Mouse (Mus musculus) midbrain, embryonic 15.5 days (tissue): ENCODE results near the gene Lipa. TPM values are rescaled to one million over a fixed set of nuclear protein-coding genes. Genes with fewer than 3 reads are reported as not detected.

Experiments used
- ATAC-seq: fragments of 200-750 bp; cut with Nextera tagmentation; replicated peaks from 2 replicates; pipeline ENCODE4 v1.8.0; 2017; ENCODE audit warnings: moderate TSS enrichment
- H3K27ac ChIP-seq: fragments of 300-500 bp; sonication (generic); 2 replicates; pipeline ENCODE4 v1.5.1; 2015; ENCODE audit warnings: mild to moderate bottlenecking, inconsistent platforms
- H3K27me3 ChIP-seq: fragments of 300-500 bp; sonication (generic); replicated peaks from 2 replicates; pipeline ENCODE4 v1.6.1; 2015; ENCODE audit warnings: inconsistent platforms
- H3K36me3 ChIP-seq: fragments of 300-500 bp; sonication (generic); replicated peaks from 2 replicates; pipeline ENCODE4 v1.6.1; 2015; ENCODE audit warnings: inconsistent platforms
- H3K4me1 ChIP-seq: fragments of 300-500 bp; sonication (generic); 2 replicates; pipeline ENCODE4 v1.6.1; 2015; ENCODE audit warnings: inconsistent platforms
- H3K4me2 ChIP-seq: fragments of 300-500 bp; sonication (generic); 2 replicates; pipeline ENCODE4 v1.6.1; 2015; ENCODE audit warnings: inconsistent platforms, mild to moderate bottlenecking, moderate library complexity
- H3K4me3 ChIP-seq: fragments of 300-500 bp; sonication (generic); 2 replicates; pipeline ENCODE4 v1.5.1; 2015; ENCODE audit warnings: mild to moderate bottlenecking, inconsistent platforms
- H3K9ac ChIP-seq: fragments of 300-500 bp; sonication (generic); 2 replicates; pipeline ENCODE4 v1.6.1; 2015; ENCODE audit warnings: mild to moderate bottlenecking, inconsistent platforms
- H3K9me3 ChIP-seq: fragments of 300-500 bp; sonication (generic); 2 replicates; pipeline ENCODE4 v1.6.1; 2016; ENCODE audit warnings: inconsistent platforms
- WGBS: fragments of 180-500 bp; shearing (Covaris S2); methylation state at CpG from one replicate; pipeline ENCODE4 v1.1.7; 2015; ENCODE audit warnings: mixed read lengths; 5-methylcytosine and 5-hydroxymethylcytosine counted together
- polyA plus RNA-seq: library from polyadenylated mRNA; unstranded; fragments of >200 nt; fragmentation: Nextera tagmentation; extraction: Ambion mirVana; gene quantifications from 2 replicates; pipeline ENCODE4 v1.2.1, GENCODE M21; 2015

Lipa gene
- polyA plus RNA-seq, 1 experiment from 2014 or later: 24.0 TPM

- H3K4me3 ChIP-seq: peak within 1 kb of the TSS; percentile 45
- no peaks in the 10 kb centered on the region for H3K27me3 ChIP-seq
- H3K4me1 ChIP-seq: peaks cover 7% of the 10 kb centered on the region
- peak; percentile 98 for ATAC-seq
- peak within 1 kb of the TSS; percentile 69 for H3K4me2 ChIP-seq
- H3K27ac ChIP-seq: peak within 1 kb of the TSS; percentile 75
- H3K36me3 ChIP-seq: no peaks in the 10 kb centered on the region
- H3K9me3 ChIP-seq: no peaks in the 10 kb centered on the region
- peak within 1 kb of the TSS; percentile 35 for H3K9ac ChIP-seq
- WGBS: under 1% methylated on average over 22 of the region's 22 CpGs
Measured at GRCm38 (mm10) chr19:34550534-34551223, 23.4 kb upstream of the Lipa start, which contains the start of gene Ifit2. TSS of gene Ifit2 (plus strand) at chr19:34550694.

DNA sequence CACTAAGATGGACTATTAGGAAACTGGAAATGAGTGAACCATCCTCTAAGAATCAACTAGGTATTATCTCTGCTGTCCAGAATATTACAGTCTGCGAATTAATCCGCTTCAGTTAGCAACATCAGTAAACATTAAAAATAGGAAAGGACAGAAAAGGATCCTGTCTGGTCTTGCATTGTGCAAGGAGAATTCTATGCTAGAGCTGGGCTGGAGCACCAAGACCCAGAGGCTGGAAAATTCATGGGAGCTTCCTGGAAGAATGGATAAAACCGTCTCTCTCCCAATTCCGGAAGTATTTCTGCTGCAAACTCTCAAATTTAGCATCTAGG, 22.9 kb upstream of the Lipa start:
- Histone ChIP-seq H3K36me3 (no peaks in the 10 kb centered on the region), H3K9me3 (no peaks in the 10 kb centered on the region), H3K4me2 (peak overlapping the region; percentile 69), H3K4me3 (peak overlapping the region; percentile 45), H3K27ac (peak overlapping the region; percentile 75), H3K9ac (peak overlapping the region; percentile 35), H3K4me1 (peaks cover 7% of the 10 kb centered on the region), H3K27me3 (no peaks in the 10 kb centered on the region)
- ATAC-seq: no peak; the same call in 1 of the 2 replicates
- WGBS: 28% methylated on average over 4 of the region's 4 CpGs

DNA sequence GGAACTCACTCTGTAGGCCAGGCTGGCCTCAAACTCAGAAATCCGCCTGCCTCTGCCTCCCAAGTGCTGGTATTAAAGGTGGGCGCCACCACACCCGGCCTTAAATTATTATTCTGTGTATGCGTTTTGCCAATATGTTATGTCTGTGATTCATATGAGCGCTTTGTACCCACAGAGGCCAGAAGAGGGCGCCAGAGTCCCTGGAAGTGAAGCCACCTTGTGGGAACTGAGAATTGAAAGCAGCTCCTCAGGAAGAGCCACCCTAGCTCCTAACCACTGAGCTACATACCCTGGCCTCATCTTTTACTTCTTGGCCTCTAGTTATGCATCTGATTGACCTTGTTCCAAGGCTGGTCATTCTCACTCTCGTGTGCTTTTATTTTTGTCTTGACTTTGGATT, 20.7 kb upstream of the Lipa start:
- Histone ChIP-seq H3K27me3 (no peaks in the 10 kb centered on the region), H3K9ac (no peak overlapping the region), H3K4me1 (peaks cover 7% of the 10 kb centered on the region), H3K27ac (no peak overlapping the region), H3K4me3 (no peak overlapping the region), H3K4me2 (no peak overlapping the region), H3K36me3 (no peaks in the 10 kb centered on the region), H3K9me3 (no peaks in the 10 kb centered on the region)
- 31% methylated on average over 7 of the region's 7 CpGs for WGBS
- no peak for ATAC-seq

DNA sequence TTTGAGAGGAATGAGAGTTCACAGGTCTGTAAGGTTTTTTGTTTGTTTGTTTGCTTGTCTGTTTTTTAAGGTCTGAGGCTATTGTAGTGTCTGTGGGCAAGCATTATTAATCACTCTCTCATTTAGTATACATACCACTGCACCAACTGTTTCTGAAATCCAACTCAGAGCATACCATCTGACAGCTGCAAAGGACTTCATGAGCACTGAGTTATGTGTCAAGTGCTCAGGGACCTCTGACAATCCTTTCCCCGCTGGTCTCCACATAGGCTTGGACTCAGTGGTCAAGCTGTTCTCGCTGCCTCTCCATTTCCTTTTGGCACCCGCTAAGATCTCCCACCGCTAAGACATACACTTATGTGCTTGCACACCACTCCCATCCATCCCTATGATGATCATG, 18.9 kb upstream of the Lipa start:
- ATAC-seq: no peak
- no peaks in the 10 kb centered on the region for H3K36me3 ChIP-seq
- no peak overlapping the region for H3K4me3 ChIP-seq
- H3K27me3 ChIP-seq: no peaks in the 10 kb centered on the region
- H3K4me1 ChIP-seq: peaks cover 7% of the 10 kb centered on the region
- H3K4me2 ChIP-seq: no peak overlapping the region
- no peak overlapping the region for H3K9ac ChIP-seq
- WGBS: 88% methylated on average over 4 of the region's 4 CpGs
- H3K27ac ChIP-seq: no peak overlapping the region
- no peaks in the 10 kb centered on the region for H3K9me3 ChIP-seq

DNA sequence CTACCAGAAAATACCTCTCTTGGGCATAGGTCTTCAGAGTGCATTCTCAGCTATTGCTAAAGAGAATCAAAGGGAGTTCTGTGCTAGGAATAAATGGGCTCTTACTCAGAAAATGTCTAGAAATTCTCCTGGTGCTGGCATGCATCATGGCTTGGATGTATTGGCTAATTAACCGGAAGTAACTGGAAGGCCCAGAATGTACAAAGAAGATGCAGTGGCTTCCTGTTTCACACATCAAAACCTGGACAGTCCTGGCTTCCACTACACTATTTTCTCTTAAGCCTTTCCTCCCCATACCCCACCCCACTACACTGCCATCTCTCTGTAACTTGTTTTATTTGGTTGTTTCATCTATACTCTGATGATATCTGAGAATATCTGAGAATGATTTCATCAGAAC, 12.1 kb upstream of the Lipa start:
- no peak overlapping the region for H3K27ac ChIP-seq
- no peaks in the 10 kb centered on the region for H3K27me3 ChIP-seq
- WGBS: 88% methylated on average over 1 of the region's 1 CpGs
- H3K9me3 ChIP-seq: no peaks in the 10 kb centered on the region
- no peaks in the 10 kb centered on the region for H3K36me3 ChIP-seq
- no peak overlapping the region for H3K4me3 ChIP-seq
- H3K4me2 ChIP-seq: no peak overlapping the region
- no peaks in the 10 kb centered on the region for H3K4me1 ChIP-seq
- no peak for ATAC-seq
- no peak overlapping the region for H3K9ac ChIP-seq

GRCm38 (mm10) chr19:34532061-34532751, 4.9 kb upstream of the Lipa start:
- Histone ChIP-seq H3K27ac (no peak overlapping the region), H3K4me1 (peaks cover 3% of the 10 kb centered on the region; the same call in 1 of the 2 replicates), H3K4me2 (no peak overlapping the region), H3K9ac (no peak overlapping the region), H3K9me3 (no peaks in the 10 kb centered on the region), H3K27me3 (no peaks in the 10 kb centered on the region), H3K4me3 (no peak overlapping the region), H3K36me3 (no peaks in the 10 kb centered on the region)
- ATAC-seq: no peak
- 95% methylated on average over 4 of the region's 4 CpGs for WGBS

- H3K9me3 ChIP-seq: no peaks in the 10 kb centered on the region
- peak; percentile 68 for ATAC-seq
- no peaks in the 10 kb centered on the region for H3K36me3 ChIP-seq
- H3K9ac ChIP-seq: peak overlapping the region; percentile 79
- 41% methylated on average over 11 of the region's 11 CpGs for WGBS
- H3K27ac ChIP-seq: peak overlapping the region; percentile 76
- peaks cover 13% of the 10 kb centered on the region for H3K4me1 ChIP-seq
- peak overlapping the region; percentile 77 for H3K4me3 ChIP-seq
- no peaks in the 10 kb centered on the region for H3K27me3 ChIP-seq
- peak overlapping the region; percentile 88 for H3K4me2 ChIP-seq
Measured at GRCm38 (mm10) chr19:34526321-34526923, 852 bp downstream of the Lipa start.

DNA sequence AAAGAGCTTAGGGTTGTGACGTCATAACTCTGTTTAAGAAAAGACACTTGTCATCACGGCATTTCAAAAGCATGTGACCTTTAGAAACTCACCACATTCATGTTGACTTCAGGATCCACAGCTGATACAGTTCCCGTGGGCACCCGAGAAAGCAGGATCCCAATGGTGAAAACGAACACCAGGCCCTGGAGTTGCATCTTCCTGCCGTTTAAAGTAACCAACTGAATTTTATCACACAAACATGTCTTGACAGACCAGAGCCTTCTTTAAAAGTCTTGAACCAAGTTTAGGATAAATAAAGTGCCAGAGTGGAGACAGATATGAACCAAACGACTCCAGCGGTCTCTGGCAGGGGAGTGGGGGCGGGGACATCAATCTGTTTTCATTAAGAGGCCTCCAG, 2.6 kb downstream of the Lipa start:
- Histone ChIP-seq H3K4me1 (peaks cover 13% of the 10 kb centered on the region), H3K27ac (no peak overlapping the region), H3K36me3 (no peaks in the 10 kb centered on the region), H3K27me3 (no peaks in the 10 kb centered on the region), H3K9ac (no peak overlapping the region), H3K4me3 (no peak overlapping the region), H3K4me2 (no peak overlapping the region), H3K9me3 (no peaks in the 10 kb centered on the region)
- 83% methylated on average over 9 of the region's 9 CpGs for WGBS
- no peak for ATAC-seq

GRCm38 (mm10) chr19:34523106-34523725, 4.1 kb downstream of the Lipa start:
- WGBS: 87% methylated on average over 12 of the region's 12 CpGs

GRCm38 (mm10) chr19:34521978-34522377, 5.3 kb downstream of the Lipa start:
- ATAC-seq: no peak
- Histone ChIP-seq H3K4me3 (no peak overlapping the region), H3K36me3 (no peaks in the 10 kb centered on the region), H3K4me2 (no peak overlapping the region), H3K27me3 (no peaks in the 10 kb centered on the region), H3K4me1 (peaks cover 10% of the 10 kb centered on the region), H3K27ac (no peak overlapping the region), H3K9me3 (no peaks in the 10 kb centered on the region), H3K9ac (no peak overlapping the region)
- 88% methylated on average over 1 of the region's 1 CpGs for WGBS

More at GRCm38 (mm10) chr19:34523106-34523725, 4.1 kb downstream of the Lipa start:
- no peak for ATAC-seq
- no peaks in the 10 kb centered on the region for H3K27me3 ChIP-seq
- no peaks in the 10 kb centered on the region for H3K36me3 ChIP-seq
- H3K4me2 ChIP-seq: no peak overlapping the region
- H3K27ac ChIP-seq: no peak overlapping the region
- H3K4me3 ChIP-seq: no peak overlapping the region
- H3K4me1 ChIP-seq: peaks cover 13% of the 10 kb centered on the region
- no peaks in the 10 kb centered on the region for H3K9me3 ChIP-seq
- no peak overlapping the region for H3K9ac ChIP-seq

- H3K4me1 ChIP-seq: peaks cover 4% of the 10 kb centered on the region
- no peak overlapping the region for H3K4me3 ChIP-seq
- H3K9me3 ChIP-seq: no peaks in the 10 kb centered on the region
- H3K9ac ChIP-seq: no peak overlapping the region
- no peaks in the 10 kb centered on the region for H3K36me3 ChIP-seq
- no peak overlapping the region for H3K4me2 ChIP-seq
- no peak for ATAC-seq
- H3K27me3 ChIP-seq: no peaks in the 10 kb centered on the region
- no peak overlapping the region for H3K27ac ChIP-seq
- WGBS: 88% methylated on average over 2 of the region's 2 CpGs
Measured at GRCm38 (mm10) chr19:34521361-34521760, 5.9 kb downstream of the Lipa start.

- H3K4me1 ChIP-seq: no peaks in the 10 kb centered on the region
- no peak for ATAC-seq
- no peak overlapping the region for H3K9ac ChIP-seq
- WGBS: 87% methylated on average over 4 of the region's 4 CpGs
- H3K9me3 ChIP-seq: no peaks in the 10 kb centered on the region
- H3K27me3 ChIP-seq: no peaks in the 10 kb centered on the region
- no peaks in the 10 kb centered on the region for H3K36me3 ChIP-seq
- H3K27ac ChIP-seq: no peak overlapping the region
- no peak overlapping the region for H3K4me3 ChIP-seq
- H3K4me2 ChIP-seq: no peak overlapping the region
Measured at GRCm38 (mm10) chr19:34520051-34520450, 7.2 kb downstream of the Lipa start.
